Mouse (Mus musculus): ENCODE measurements around the gene Dixdc1. TPM values are rescaled to one million over a fixed set of nuclear protein-coding genes. Genes with fewer than 3 reads are reported as not detected.

Dixdc1 gene
- polyA plus RNA-seq, 1 experiment: 5.3 TPM

GRCm38 (mm10) chr9:50742744-50743143, 3.4 kb upstream of the Dixdc1 start:
- H3K27me3 ChIP-seq (replicated peaks; ENCODE audit: control insufficient read depth, insufficient read depth, low read length): no peaks in the 10 kb centered on the region
- H3K27ac ChIP-seq (ENCODE audit: insufficient read depth, low read depth, low read length): 0 out of 2 replicates have a peak overlapping the region, but pooled peaks have one; percentile 37
- H3K4me3 ChIP-seq (ENCODE audit: insufficient read depth, low read depth, low read length): no peak overlapping the region
- 38% methylated on average over 2 of the region's 2 CpGs for WGBS
- H3K36me3 ChIP-seq (ENCODE audit: control insufficient read depth, insufficient read depth, low read length): no peaks in the 10 kb centered on the region; the same call in 1 of the 2 replicates
- H3K4me1 ChIP-seq (ENCODE audit: control insufficient read depth, insufficient read depth, low read length): peaks cover 2% of the 10 kb centered on the region; the same call in 1 of the 2 replicates
- peak; percentile 46 for DNase-seq
- TF ChIP-seq POLR2A (IDR thresholded peaks at IDR 0.05; ENCODE audit: low read depth, low read length) (no peak), CTCF (conservative IDR thresholded peaks at IDR 0.05; ENCODE audit: insufficient read depth, insufficient read length, low read depth, low read length) (no peak)

- Histone ChIP-seq H3K27me3 (replicated peaks; ENCODE audit: control insufficient read depth, insufficient read depth, low read length) (no peaks in the 10 kb centered on the region), H3K4me3 (ENCODE audit: insufficient read depth, low read depth, low read length) (no peak overlapping the region), H3K36me3 (ENCODE audit: control insufficient read depth, insufficient read depth, low read length) (no peaks in the 10 kb centered on the region; the same call in 1 of the 2 replicates), H3K4me1 (ENCODE audit: control insufficient read depth, insufficient read depth, low read length) (peaks cover 2% of the 10 kb centered on the region; the same call in 1 of the 2 replicates), H3K27ac (ENCODE audit: insufficient read depth, low read depth, low read length) (0 out of 2 replicates have a peak overlapping the region, but pooled peaks have one; percentile 28)
- TF ChIP-seq POLR2A (IDR thresholded peaks at IDR 0.05; ENCODE audit: low read depth, low read length) (no peak), CTCF (conservative IDR thresholded peaks at IDR 0.05; ENCODE audit: insufficient read depth, insufficient read length, low read depth, low read length) (no peak)
- WGBS: 83% methylated on average over 3 of the region's 3 CpGs
- DNase-seq: no peak
Measured at GRCm38 (mm10) chr9:50742261-50742660, 2.9 kb upstream of the Dixdc1 start.

DNA sequence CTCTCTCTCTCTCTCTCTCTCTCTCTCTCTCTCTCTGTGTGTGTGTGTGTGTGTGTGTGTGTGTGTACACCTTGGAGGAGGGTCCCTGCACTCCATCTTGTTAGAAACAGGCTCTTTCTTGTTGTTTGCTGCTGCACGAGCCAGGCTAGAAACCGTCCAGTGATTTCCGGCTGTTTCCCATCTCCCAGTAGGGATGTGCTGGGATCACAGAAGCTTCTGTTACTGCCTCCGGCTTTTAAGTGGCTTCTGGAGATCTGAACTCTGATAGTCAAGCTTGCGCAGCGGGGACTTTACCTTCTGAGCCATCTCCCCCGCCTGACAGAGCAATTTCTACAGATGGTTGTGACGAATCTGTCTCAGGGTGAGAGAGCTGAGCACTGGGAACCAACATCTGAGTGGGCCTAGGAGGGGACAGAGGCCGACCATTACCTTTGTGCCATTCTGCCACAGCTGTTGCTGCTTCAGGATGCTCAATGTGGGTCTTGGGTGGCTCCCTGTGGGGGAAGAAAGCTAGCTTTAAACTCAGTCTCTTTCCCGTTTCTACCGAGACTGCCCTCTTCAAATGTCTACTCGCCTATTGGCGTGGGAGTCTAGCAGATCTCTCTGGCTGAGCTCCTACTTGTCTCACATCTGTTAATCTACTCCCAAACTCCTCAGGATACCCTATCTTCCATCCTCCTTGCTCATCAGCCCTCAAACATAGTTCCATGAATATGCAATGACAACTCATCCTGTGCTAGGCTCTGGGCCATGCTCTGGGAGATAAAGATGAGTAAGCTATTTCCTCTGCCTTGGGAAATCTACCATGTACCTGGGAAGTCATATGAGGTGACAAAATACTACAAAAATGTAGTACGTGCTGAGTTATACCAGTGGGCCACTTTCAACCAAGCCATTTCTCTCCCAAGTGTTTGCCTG, 1.8 kb upstream of the Dixdc1 start:
- WGBS: 85% methylated on average over 14 of the region's 14 CpGs
- Histone ChIP-seq H3K27me3 (replicated peaks; ENCODE audit: control insufficient read depth, insufficient read depth, low read length) (no peaks in the 10 kb centered on the region), H3K4me3 (ENCODE audit: insufficient read depth, low read depth, low read length) (no peak overlapping the region), H3K27ac (ENCODE audit: insufficient read depth, low read depth, low read length) (no peak overlapping the region), H3K4me1 (ENCODE audit: control insufficient read depth, insufficient read depth, low read length) (peaks cover 2% of the 10 kb centered on the region; the same call in 1 of the 2 replicates), H3K36me3 (ENCODE audit: control insufficient read depth, insufficient read depth, low read length) (no peaks in the 10 kb centered on the region; the same call in 1 of the 2 replicates)
- no peak for TF ChIP-seq CTCF (conservative IDR thresholded peaks at IDR 0.05; ENCODE audit: insufficient read depth, insufficient read length, low read depth, low read length)
- TF ChIP-seq POLR2A (IDR thresholded peaks at IDR 0.05; ENCODE audit: low read depth, low read length): no peak
- DNase-seq: no peak

DNA sequence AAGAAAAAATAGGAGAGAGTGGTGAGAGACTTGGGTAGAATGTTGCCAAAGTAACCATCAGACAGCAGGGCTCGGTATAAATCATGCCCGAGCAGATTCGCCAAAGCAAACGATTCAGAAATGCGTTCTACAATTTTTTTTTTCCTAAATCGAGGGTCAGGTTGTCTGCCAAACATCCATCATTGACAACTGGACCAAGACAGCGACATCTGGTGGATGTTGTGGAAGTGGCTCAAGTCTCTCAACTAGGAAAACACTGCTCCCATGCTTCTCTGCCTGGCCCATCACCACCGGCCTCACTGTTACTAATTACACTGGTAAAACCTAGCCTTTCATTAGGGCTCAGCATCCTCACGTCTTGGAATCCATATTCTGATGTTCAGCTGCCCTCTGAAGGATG, 4.3 kb downstream of the Dixdc1 start:
- no peaks in the 10 kb centered on the region; the same call in 1 of the 2 replicates for H3K4me1 ChIP-seq (ENCODE audit: control insufficient read depth, insufficient read depth, low read length)
- no peaks in the 10 kb centered on the region for H3K27me3 ChIP-seq (replicated peaks; ENCODE audit: control insufficient read depth, insufficient read depth, low read length)
- 2% methylated on average over 9 of the region's 9 CpGs for WGBS
- no peak overlapping the region for H3K27ac ChIP-seq (ENCODE audit: insufficient read depth, low read depth, low read length)
- H3K36me3 ChIP-seq (ENCODE audit: control insufficient read depth, insufficient read depth, low read length): no peaks in the 10 kb centered on the region; the same call in 1 of the 2 replicates
- no peak for TF ChIP-seq POLR2A (IDR thresholded peaks at IDR 0.05; ENCODE audit: low read depth, low read length)
- TF ChIP-seq CTCF (conservative IDR thresholded peaks at IDR 0.05; ENCODE audit: insufficient read depth, insufficient read length, low read depth, low read length): peak; percentile 84
- DNase-seq: peak; percentile 72
- H3K4me3 ChIP-seq (ENCODE audit: insufficient read depth, low read depth, low read length): no peak overlapping the region

GRCm38 (mm10) chr9:50732560-50732959, 6.8 kb downstream of the Dixdc1 start:
- whole genome bisulfite sequencing: 63% methylated on average over 4 of the region's 4 CpGs
- H3K4me3 ChIP-seq (ENCODE audit: insufficient read depth, low read depth, low read length): no peak overlapping the region
- no peaks in the 10 kb centered on the region for H3K27me3 ChIP-seq (replicated peaks; ENCODE audit: control insufficient read depth, insufficient read depth, low read length)
- H3K36me3 ChIP-seq (ENCODE audit: control insufficient read depth, insufficient read depth, low read length): no peaks in the 10 kb centered on the region
- H3K27ac ChIP-seq (ENCODE audit: insufficient read depth, low read depth, low read length): no peak overlapping the region
- TF ChIP-seq CTCF (conservative IDR thresholded peaks at IDR 0.05; ENCODE audit: insufficient read depth, insufficient read length, low read depth, low read length): no peak
- TF ChIP-seq POLR2A (IDR thresholded peaks at IDR 0.05; ENCODE audit: low read depth, low read length): no peak
- DNase-seq: no peak
- peaks cover 4% of the 10 kb centered on the region; the same call in 1 of the 2 replicates for H3K4me1 ChIP-seq (ENCODE audit: control insufficient read depth, insufficient read depth, low read length)

DNA sequence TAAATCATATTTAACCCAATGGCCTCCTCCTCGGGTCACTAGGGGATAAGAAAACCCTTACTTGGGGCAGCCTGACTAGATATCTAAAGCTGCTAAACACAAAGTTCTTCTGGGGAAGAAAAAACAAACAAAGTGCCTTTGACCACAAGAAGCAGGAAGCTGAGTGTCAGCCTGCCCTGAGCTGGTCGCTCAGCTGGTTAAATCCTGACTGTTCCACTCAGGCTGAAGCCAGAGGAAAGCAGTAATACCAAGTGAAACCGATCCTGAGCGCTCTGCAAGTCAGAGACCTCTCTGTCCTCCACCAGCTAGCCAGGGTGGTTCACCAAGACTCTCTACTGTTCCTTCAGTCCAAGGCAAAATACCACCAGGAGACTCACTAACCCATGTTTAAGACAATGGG, 9.7 kb downstream of the Dixdc1 start:
- H3K27me3 ChIP-seq (replicated peaks; ENCODE audit: control insufficient read depth, insufficient read depth, low read length): no peaks in the 10 kb centered on the region
- peak; percentile 51 for DNase-seq
- 37% methylated on average over 4 of the region's 4 CpGs for WGBS
- peaks cover 4% of the 10 kb centered on the region; the same call in 1 of the 2 replicates for H3K4me1 ChIP-seq (ENCODE audit: control insufficient read depth, insufficient read depth, low read length)
- H3K36me3 ChIP-seq (ENCODE audit: control insufficient read depth, insufficient read depth, low read length): no peaks in the 10 kb centered on the region
- H3K4me3 ChIP-seq (ENCODE audit: insufficient read depth, low read depth, low read length): no peak overlapping the region
- H3K27ac ChIP-seq (ENCODE audit: insufficient read depth, low read depth, low read length): peak overlapping the region; percentile 75
- TF ChIP-seq POLR2A (IDR thresholded peaks at IDR 0.05; ENCODE audit: low read depth, low read length) (no peak), CTCF (conservative IDR thresholded peaks at IDR 0.05; ENCODE audit: insufficient read depth, insufficient read length, low read depth, low read length) (no peak)

All from kidney, adult 2 months (tissue).